38 mouse cellular contexts compared by ENCODE assay signal in the genomic region with DNA sequence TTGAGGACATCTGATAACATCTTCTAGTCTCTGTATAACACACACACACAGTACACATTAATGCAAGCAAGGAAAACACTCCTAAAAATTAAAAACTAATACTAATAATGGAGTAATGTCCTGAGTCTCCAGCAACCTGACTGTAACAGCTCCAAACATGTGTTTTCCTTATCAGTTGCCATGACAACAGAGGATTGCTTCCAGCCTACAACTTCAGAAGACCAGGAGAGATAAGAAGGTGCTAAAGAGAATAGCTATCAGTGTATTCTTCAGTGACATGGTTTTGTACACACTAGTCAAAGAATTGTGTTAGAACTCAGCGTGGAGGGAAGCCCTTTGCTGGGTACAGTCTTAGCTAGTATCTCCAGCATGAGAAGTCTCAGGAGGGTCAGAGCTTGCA. TPM values are rescaled to one million over a fixed set of nuclear protein-coding genes. Genes with fewer than 3 reads are reported as not detected.
"Had no signal": no experiment of that assay in that cellular context is flagged by ENCODE, and none has a peak within 500 bp of the region (broad histone marks: within the 10 kb centered on the region; RNA-seq: fewer than 3 reads in every experiment).

No protein-coding gene starts in this region.

RNA-seq across cellular contexts. Expression of gene Gm4871, which starts 11.8 kb away (rescaled TPM):
- total RNA-seq: gastrocnemius, adult 18-20 months; gastrocnemius, adult 8-10 months; gastrocnemius, postnatal 14 days; gastrocnemius, postnatal 36 days; heart, adult 18-20 months; heart, adult 8-10 months; heart, postnatal 10 days; heart, postnatal 25 days; heart, postnatal 4 days; layer of hippocampus, adult 18-20 months; layer of hippocampus, adult 8-10 months; layer of hippocampus, postnatal 14 days; layer of hippocampus, postnatal 36 days; left cerebral cortex, adult 18-20 months; left cerebral cortex, adult 8-10 months; left cerebral cortex, postnatal 10 days; left cerebral cortex, postnatal 25 days; left cerebral cortex, postnatal 4 days; liver, adult 2 months had no signal
- polyA plus RNA-seq: gonadal fat pad, adult 2 months; heart, embryonic 10.5 days; heart, embryonic 12.5 days; heart, embryonic 14.5 days; heart, embryonic 16.5 days; hindbrain, embryonic 12.5 days; hindbrain, embryonic 14.5 days; hindbrain, embryonic 16.5 days; intestine, embryonic 14.5 days; intestine, embryonic 16.5 days; kidney, adult 2 months; kidney, embryonic 15.5 days; kidney, postnatal 0 days; large intestine, adult 2 months; limb, embryonic 11.5 days; limb, embryonic 13.5 days; limb, embryonic 15.5 days; liver, adult 2 months; liver, embryonic 13.5 days had no signal

RNA-seq across cellular contexts. Expression of gene 1700018F24Rik, which starts 22.1 kb away (rescaled TPM):
- total RNA-seq: gastrocnemius, adult 18-20 months; gastrocnemius, adult 8-10 months; gastrocnemius, postnatal 14 days; gastrocnemius, postnatal 36 days; heart, adult 18-20 months; heart, adult 8-10 months; heart, postnatal 10 days; heart, postnatal 25 days; heart, postnatal 4 days; layer of hippocampus, adult 18-20 months; layer of hippocampus, adult 8-10 months; layer of hippocampus, postnatal 14 days; layer of hippocampus, postnatal 36 days; left cerebral cortex, adult 18-20 months; left cerebral cortex, adult 8-10 months; left cerebral cortex, postnatal 10 days; left cerebral cortex, postnatal 25 days; left cerebral cortex, postnatal 4 days; liver, adult 2 months had no signal
- polyA plus RNA-seq: gonadal fat pad, adult 2 months; heart, embryonic 10.5 days; heart, embryonic 12.5 days; heart, embryonic 14.5 days; heart, embryonic 16.5 days; hindbrain, embryonic 10.5 days; hindbrain, embryonic 12.5 days; hindbrain, embryonic 14.5 days; hindbrain, embryonic 16.5 days; intestine, embryonic 14.5 days; intestine, embryonic 16.5 days; kidney, adult 2 months; kidney, embryonic 15.5 days; kidney, postnatal 0 days; large intestine, adult 2 months; limb, embryonic 11.5 days; limb, embryonic 13.5 days; limb, embryonic 15.5 days; liver, adult 2 months; liver, embryonic 13.5 days had no signal
